Mouse (Mus musculus) adrenal gland, adult 10 weeks (tissue): Measurements from ENCODE around the gene Cdca3. TPM values are rescaled to one million over a fixed set of nuclear protein-coding genes. Genes with fewer than 3 reads are reported as not detected.

Experiments used
- polyA plus RNA-seq: library from polyadenylated mRNA; stranded (reverse); fragments of 350-450 nt; fragmentation: Illumina TruSeq; extraction: RNeasy Lipid Tissue Mini Kit (QIAGEN cat#74804); gene quantifications from one replicate; pipeline ENCODE4 v1.2.3, GENCODE M21; 2014; ENCODE audit warnings: low read depth, low replicate concordance

Cdca3 gene
- polyA plus RNA-seq, result 1.5 TPM

GRCm38 (mm10) chr6:124828868-124829798 lies at the start of gene Cdca3, which contains the start of gene Usp5:
TSS of gene Cdca3 (plus strand) at chr6:124829547.
TSS of gene Usp5 (minus strand) at chr6:124829484.

DNA sequence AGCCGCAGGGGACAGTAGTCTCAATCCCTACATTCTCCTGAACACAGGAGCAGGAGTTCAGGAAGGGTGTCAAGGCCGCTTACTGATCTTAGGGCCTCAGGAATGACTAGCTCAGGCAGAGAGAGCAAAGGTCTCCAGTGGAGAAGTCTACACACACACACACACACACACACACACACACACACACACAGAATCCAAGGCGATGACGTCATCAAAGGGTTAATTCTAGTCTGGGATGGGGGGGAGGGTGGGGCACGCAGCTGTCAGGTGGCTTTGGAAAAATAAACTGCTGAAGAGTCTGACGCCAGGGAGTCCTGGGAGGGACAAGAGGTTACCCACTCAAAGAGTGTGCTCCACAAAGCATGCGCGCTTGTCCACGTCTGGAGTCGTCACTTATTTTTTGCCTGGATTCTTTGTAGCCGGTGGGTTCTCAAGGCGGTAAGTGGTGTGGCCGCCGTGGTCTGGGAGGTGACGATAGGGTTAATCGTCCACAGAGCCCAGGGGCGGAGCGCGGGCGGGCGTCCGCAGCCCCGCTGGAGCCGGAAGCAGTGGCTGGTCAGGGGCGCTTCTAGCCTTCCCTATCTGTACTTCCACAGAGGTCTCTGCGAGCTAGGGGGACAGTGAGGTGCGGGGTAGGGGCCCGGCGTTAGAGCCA lies 20.9 kb upstream of the Cdca3 start, which contains the start of gene Spsb2:
Gene Spsb2 (plus strand): TSS at position 304 of the 655 bp plus-strand sequence.

DNA sequence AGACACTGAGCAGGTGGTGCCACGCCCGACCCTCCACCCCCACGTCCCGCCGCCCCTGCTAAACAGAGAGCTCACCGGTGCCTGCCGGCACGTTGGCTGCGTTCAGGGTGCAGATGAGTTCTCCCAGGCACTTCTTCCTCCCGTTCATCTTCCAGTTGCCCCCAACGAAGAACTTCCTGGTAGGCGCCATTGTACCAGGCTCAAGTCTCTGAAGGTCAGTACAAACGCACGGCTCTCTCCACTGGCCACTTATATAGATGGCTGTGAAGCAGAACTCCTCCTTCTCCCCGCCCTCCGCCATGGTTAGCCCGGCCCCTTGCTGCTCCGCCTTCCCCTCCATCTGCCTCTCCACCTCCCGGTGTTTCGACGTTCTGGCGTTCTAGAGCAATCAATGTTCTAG lies 15.4 kb upstream of the Cdca3 start, which contains the start of gene Tpi1:
Gene Tpi1 (minus strand): TSS at position 364 of the 400 bp plus-strand sequence.

GRCm38 (mm10) chr6:124840241-124841167 lies 11.2 kb downstream of the Cdca3 start, which contains the start of gene Gnb3:
TSS of gene Gnb3 (minus strand) at chr6:124840275.

GRCm38 (mm10) chr6:124856916-124857839 lies 27.8 kb downstream of the Cdca3 start, which contains the start of gene P3h3:
TSS of gene P3h3 (minus strand) at chr6:124857752.

GRCm38 (mm10) chr6:124863658-124864298 lies 34.4 kb downstream of the Cdca3 start, which contains the start of gene Gpr162:
TSS of gene Gpr162 (minus strand) at chr6:124863983.

Other genes with a start within 250 kb of the Cdca3 start
- gene C1s2, start 193.5 kb upstream of the Cdca3 start, polyA plus RNA-seq, result 0.29 TPM
- 56.7 TPM for gene Lpcat3, start 166.5 kb upstream of the Cdca3 start, polyA plus RNA-seq
- 16.4 TPM for gene Emg1, start 117.4 kb upstream of the Cdca3 start, polyA plus RNA-seq
- gene Phb2, start 117.2 kb upstream of the Cdca3 start, polyA plus RNA-seq, result 35.9 TPM
- 1.5 TPM for gene Ptpn6, start 90.8 kb upstream of the Cdca3 start, polyA plus RNA-seq
- 4.3 TPM for gene Grcc10, start 88.2 kb upstream of the Cdca3 start, polyA plus RNA-seq
- gene Gm45234, start 73.5 kb upstream of the Cdca3 start, polyA plus RNA-seq, result not detected
- gene Atn1, start 73.0 kb upstream of the Cdca3 start, polyA plus RNA-seq, result 1.3 TPM
- 2.2 TPM for gene Eno2, start 59.9 kb upstream of the Cdca3 start, polyA plus RNA-seq
- not detected for gene Lrrc23, start 49.8 kb upstream of the Cdca3 start, polyA plus RNA-seq
- not detected for gene Spsb2, start 20.9 kb upstream of the Cdca3 start, polyA plus RNA-seq
- 34.6 TPM for gene Tpi1, start 15.3 kb upstream of the Cdca3 start, polyA plus RNA-seq
- gene Usp5, start 63 bp upstream of the Cdca3 start, polyA plus RNA-seq, result 34.7 TPM
- 0.35 TPM for gene Gnb3, start 10.7 kb downstream of the Cdca3 start, polyA plus RNA-seq
- gene P3h3, start 28.2 kb downstream of the Cdca3 start, polyA plus RNA-seq, result 0.93 TPM
- gene Gpr162, start 34.4 kb downstream of the Cdca3 start, polyA plus RNA-seq, result not detected
- gene Cd4, start 58.7 kb downstream of the Cdca3 start, polyA plus RNA-seq, result 0.29 TPM
- 0.29 TPM for gene Lag3, start 82.2 kb downstream of the Cdca3 start, polyA plus RNA-seq
- 243 TPM for gene Ptms, start 90.6 kb downstream of the Cdca3 start, polyA plus RNA-seq
- gene Mlf2, start 101.8 kb downstream of the Cdca3 start, polyA plus RNA-seq, result 12.2 TPM
- gene Cops7a, start 136.0 kb downstream of the Cdca3 start, polyA plus RNA-seq, result 32.9 TPM
- gene Pianp, start 167.1 kb downstream of the Cdca3 start, polyA plus RNA-seq, result not detected
- gene Zfp384, start 179.6 kb downstream of the Cdca3 start, polyA plus RNA-seq, result 17.4 TPM
- gene Ing4, start 210.2 kb downstream of the Cdca3 start, polyA plus RNA-seq, result 18.3 TPM
- not detected for gene Acrbp, start 220.1 kb downstream of the Cdca3 start, polyA plus RNA-seq
- not detected for gene Lpar5, start 238.4 kb downstream of the Cdca3 start, polyA plus RNA-seq